Mouse (Mus musculus): Measurements from ENCODE around the gene 9130008F23Rik. TPM values are rescaled to one million over a fixed set of nuclear protein-coding genes. Genes with fewer than 3 reads are reported as not detected.
A peak's percentile ranks its signal among the peaks of the same experiment; 100 is the strongest.

9130008F23Rik gene
- polyA plus RNA-seq, 1 experiment from 2014 or later = 3.7 TPM

- peak; percentile 88 for ATAC-seq (ENCODE audit: insufficient number of reproducible peaks, insufficient read depth, low FRiP score, low read depth)
- no peak overlapping the region for H3K4me2 ChIP-seq (replicated peaks; ENCODE audit: low read depth, low read length)
These were observed 11.2 kb downstream of the 9130008F23Rik start for GRCm38 (mm10) chr17:40868952-40869747.

GRCm38 (mm10) chr17:40855065-40855464, 25.3 kb downstream of the 9130008F23Rik start:
- no peak overlapping the region for H3K4me2 ChIP-seq (replicated peaks; ENCODE audit: low read depth, low read length)
- ATAC-seq (ENCODE audit: insufficient number of reproducible peaks, insufficient read depth, low FRiP score, low read depth) = no peak
- H3K27me3 ChIP-seq (ENCODE audit: control insufficient read depth, insufficient read depth, low read length) = no peaks in the 10 kb centered on the region
- no peaks in the 10 kb centered on the region for H3K36me3 ChIP-seq (ENCODE audit: control insufficient read depth, insufficient read depth, low read length)
- no peaks in the 10 kb centered on the region for H3K9me3 ChIP-seq (ENCODE audit: control insufficient read depth, low read depth, low read length)
- no peak overlapping the region for H3K9ac ChIP-seq (replicated peaks; ENCODE audit: low read depth, low read length)
- H3K4me1 ChIP-seq (ENCODE audit: control insufficient read depth, insufficient read depth, low read length) = no peaks in the 10 kb centered on the region
- no peak overlapping the region for H3K4me3 ChIP-seq (ENCODE audit: low read depth, low read length)
- no peak overlapping the region for H3K27ac ChIP-seq (ENCODE audit: low read length)

More at GRCm38 (mm10) chr17:40868952-40869747, 11.2 kb downstream of the 9130008F23Rik start:
- Histone ChIP-seq H3K9me3 (ENCODE audit: control insufficient read depth, low read depth, low read length) (no peaks in the 10 kb centered on the region), H3K4me1 (ENCODE audit: control insufficient read depth, insufficient read depth, low read length) (no peaks in the 10 kb centered on the region), H3K27ac (ENCODE audit: low read length) (peak overlapping the region; percentile 21; the same call in 1 of the 2 replicates), H3K36me3 (ENCODE audit: control insufficient read depth, insufficient read depth, low read length) (no peaks in the 10 kb centered on the region), H3K4me3 (ENCODE audit: low read depth, low read length) (no peak overlapping the region), H3K9ac (replicated peaks; ENCODE audit: low read depth, low read length) (no peak overlapping the region), H3K27me3 (ENCODE audit: control insufficient read depth, insufficient read depth, low read length) (no peaks in the 10 kb centered on the region)
- WGBS = 34% methylated on average over 10 of the region's 10 CpGs

- no peaks in the 10 kb centered on the region for H3K4me1 ChIP-seq (ENCODE audit: control insufficient read depth, insufficient read depth, low read length)
These were observed 43.1 kb downstream of the 9130008F23Rik start for GRCm38 (mm10) chr17:40837308-40837707.

GRCm38 (mm10) chr17:40831870-40832269, 48.5 kb downstream of the 9130008F23Rik start:
- H3K27ac ChIP-seq (ENCODE audit: low read length) = no peak overlapping the region
- WGBS = 45% methylated on average over 2 of the region's 2 CpGs
- H3K27me3 ChIP-seq (ENCODE audit: control insufficient read depth, insufficient read depth, low read length) = no peaks in the 10 kb centered on the region
- ATAC-seq (ENCODE audit: insufficient number of reproducible peaks, insufficient read depth, low FRiP score, low read depth) = no peak
- no peak overlapping the region for H3K4me3 ChIP-seq (ENCODE audit: low read depth, low read length)
- H3K4me1 ChIP-seq (ENCODE audit: control insufficient read depth, insufficient read depth, low read length) = no peaks in the 10 kb centered on the region
- no peaks in the 10 kb centered on the region for H3K36me3 ChIP-seq (ENCODE audit: control insufficient read depth, insufficient read depth, low read length)
- H3K9ac ChIP-seq (replicated peaks; ENCODE audit: low read depth, low read length) = no peak overlapping the region
- H3K9me3 ChIP-seq (ENCODE audit: control insufficient read depth, low read depth, low read length) = no peaks in the 10 kb centered on the region
- H3K4me2 ChIP-seq (replicated peaks; ENCODE audit: low read depth, low read length) = no peak overlapping the region

More at GRCm38 (mm10) chr17:40837308-40837707, 43.1 kb downstream of the 9130008F23Rik start:
- H3K9me3 ChIP-seq (ENCODE audit: control insufficient read depth, low read depth, low read length) = no peaks in the 10 kb centered on the region
- no peak overlapping the region for H3K27ac ChIP-seq (ENCODE audit: low read length)
- ATAC-seq (ENCODE audit: insufficient number of reproducible peaks, insufficient read depth, low FRiP score, low read depth) = no peak
- no peaks in the 10 kb centered on the region for H3K27me3 ChIP-seq (ENCODE audit: control insufficient read depth, insufficient read depth, low read length)
- no peak overlapping the region for H3K4me2 ChIP-seq (replicated peaks; ENCODE audit: low read depth, low read length)
- H3K4me3 ChIP-seq (ENCODE audit: low read depth, low read length) = no peak overlapping the region
- no peak overlapping the region for H3K9ac ChIP-seq (replicated peaks; ENCODE audit: low read depth, low read length)
- H3K36me3 ChIP-seq (ENCODE audit: control insufficient read depth, insufficient read depth, low read length) = no peaks in the 10 kb centered on the region

Other genes with a start within 250 kb of the 9130008F23Rik start
- not detected in 2 replicates for gene Esp3, start 248.5 kb downstream of the 9130008F23Rik start, polyA plus RNA-seq (2014; fragmentation: Nextera tagmentation; extraction: Ambion mirVana)
- not detected in 2 replicates for gene Esp1, start 153.4 kb downstream of the 9130008F23Rik start, polyA plus RNA-seq (2014; fragmentation: Nextera tagmentation; extraction: Ambion mirVana)
- gene Crisp2, start 73.6 kb downstream of the 9130008F23Rik start, polyA plus RNA-seq (2014; fragmentation: Nextera tagmentation; extraction: Ambion mirVana) = not detected in 2 replicates
- 0.27 and 0.43 TPM in 2 replicates for gene Rhag, start 69.4 kb downstream of the 9130008F23Rik start, polyA plus RNA-seq (2014; fragmentation: Nextera tagmentation; extraction: Ambion mirVana)
- gene Glyatl3, start 33.8 kb upstream of the 9130008F23Rik start, polyA plus RNA-seq (2014; fragmentation: Nextera tagmentation; extraction: Ambion mirVana) = not detected in 2 replicates
- 34.1 and 38.9 TPM in 2 replicates for gene Mut, start 54.1 kb upstream of the 9130008F23Rik start, polyA plus RNA-seq (2014; fragmentation: Nextera tagmentation; extraction: Ambion mirVana)
- gene Cenpq, start 54.5 kb upstream of the 9130008F23Rik start, polyA plus RNA-seq (2014; fragmentation: Nextera tagmentation; extraction: Ambion mirVana) = 24.3 and 26.0 TPM in 2 replicates

Data from stomach, embryonic 14.5 days (tissue).